Mouse (Mus musculus): ENCODE data around the gene Sipa1l2. TPM values are rescaled to one million over a fixed set of nuclear protein-coding genes. Genes with fewer than 3 reads are reported as not detected.
"Not testable (repeated sequence)": the region's sequence is repeated elsewhere in the genome, so short reads cannot be mapped to it uniquely, and the experiment has no call there.

Gene Sipa1l2
- polyA plus RNA-seq, 1 experiment from 2014 or later = 17.8 TPM

- peaks cover 25% of the 10 kb centered on the region for H3K36me3 ChIP-seq (ENCODE audit: control insufficient read depth, insufficient read depth, low read length)
- peak overlapping the region in 1 of 2 experiments; percentile 47; a peak in 2 of 4 replicates for H3K27ac ChIP-seq (replicated peaks in 1 of 2; ENCODE audit: control insufficient read depth in 1 of 2, insufficient read depth in 1 of 2, low read depth in 2 of 2, low read length in 2 of 2)
- no peaks in the 10 kb centered on the region for H3K27me3 ChIP-seq (ENCODE audit: control insufficient read depth, insufficient read depth, low read length)
- peak overlapping the region; percentile 54 for H3K9ac ChIP-seq (ENCODE audit: low read length)
- no peaks in the 10 kb centered on the region for H3K9me3 ChIP-seq (ENCODE audit: control insufficient read depth, low read length)
- WGBS = 22% methylated on average over 13 of the region's 13 CpGs
- peaks cover 7 to 12% of the 10 kb centered on the region in 2 experiments for H3K4me1 ChIP-seq (ENCODE audit: control insufficient read depth in 2 of 2, insufficient read depth in 2 of 2, low read length in 2 of 2)
- no peak overlapping the region for H3K4me2 ChIP-seq (ENCODE audit: low read length)
- ATAC-seq (ENCODE audit: insufficient number of reproducible peaks, insufficient read depth, low FRiP score, low read depth) = no peak
- H3K4me3 ChIP-seq (ENCODE audit: control insufficient read depth in 1 of 2, insufficient read depth in 1 of 2, low read depth in 1 of 2, low read length in 2 of 2) = no peak overlapping the region
These were observed 156.4 kb downstream of the Sipa1l2 start for GRCm38 (mm10) chr8:125413001-125413909.

- H3K9me3 ChIP-seq (ENCODE audit: control insufficient read depth, low read length) = peaks cover 2% of the 10 kb centered on the region; the same call in 1 of the 2 replicates
- peaks cover 23 to 33% of the 10 kb centered on the region in 2 experiments for H3K4me1 ChIP-seq (ENCODE audit: control insufficient read depth in 2 of 2, insufficient read depth in 2 of 2, low read length in 2 of 2)
- 77% methylated on average over 5 of the region's 5 CpGs for WGBS
- no peak for ATAC-seq (ENCODE audit: insufficient number of reproducible peaks, insufficient read depth, low FRiP score, low read depth)
- H3K4me3 ChIP-seq (ENCODE audit: control insufficient read depth in 1 of 2, insufficient read depth in 1 of 2, low read depth in 1 of 2, low read length in 2 of 2) = no peak overlapping the region
- H3K27me3 ChIP-seq (ENCODE audit: control insufficient read depth, insufficient read depth, low read length) = no peaks in the 10 kb centered on the region
- no peak overlapping the region for H3K9ac ChIP-seq (ENCODE audit: low read length)
- no peak overlapping the region for H3K4me2 ChIP-seq (ENCODE audit: low read length)
- H3K27ac ChIP-seq (replicated peaks in 1 of 2; ENCODE audit: control insufficient read depth in 1 of 2, insufficient read depth in 1 of 2, low read depth in 2 of 2, low read length in 2 of 2) = no peak overlapping the region
- 0 out of 2 replicates have a peak, but pooled peaks cover 2% of the 10 kb centered on the region for H3K36me3 ChIP-seq (ENCODE audit: control insufficient read depth, insufficient read depth, low read length)
These were observed 159.0 kb downstream of the Sipa1l2 start for GRCm38 (mm10) chr8:125410646-125411045.

- no peak overlapping the region for H3K27ac ChIP-seq (replicated peaks in 1 of 2; ENCODE audit: control insufficient read depth in 1 of 2, insufficient read depth in 1 of 2, low read depth in 2 of 2, low read length in 2 of 2)
- 0 out of 2 replicates have a peak, but pooled peaks have one; percentile 20 for ATAC-seq (ENCODE audit: insufficient number of reproducible peaks, insufficient read depth, low FRiP score, low read depth)
- H3K4me1 ChIP-seq (ENCODE audit: control insufficient read depth in 2 of 2, insufficient read depth in 2 of 2, low read length in 2 of 2) = peaks cover 19 to 25% of the 10 kb centered on the region in 2 experiments
- H3K4me3 ChIP-seq (ENCODE audit: control insufficient read depth in 1 of 2, insufficient read depth in 1 of 2, low read depth in 1 of 2, low read length in 2 of 2) = no peak overlapping the region
- 42% methylated on average over 9 of the region's 9 CpGs for WGBS
- no peak overlapping the region for H3K4me2 ChIP-seq (ENCODE audit: low read length)
- H3K27me3 ChIP-seq (ENCODE audit: control insufficient read depth, insufficient read depth, low read length) = no peaks in the 10 kb centered on the region
- H3K9ac ChIP-seq (ENCODE audit: low read length) = no peak overlapping the region
- H3K9me3 ChIP-seq (ENCODE audit: control insufficient read depth, low read length) = peaks cover 9% of the 10 kb centered on the region
- no peaks in the 10 kb centered on the region for H3K36me3 ChIP-seq (ENCODE audit: control insufficient read depth, insufficient read depth, low read length)
These were observed 161.9 kb downstream of the Sipa1l2 start for GRCm38 (mm10) chr8:125407672-125408071.

GRCm38 (mm10) chr8:125406453-125406852 is 163.2 kb downstream of the Sipa1l2 start:
- no peak overlapping the region for H3K9ac ChIP-seq (ENCODE audit: low read length)
- peak overlapping the region; percentile 65 to 71 for H3K27ac ChIP-seq (replicated peaks in 1 of 2; ENCODE audit: control insufficient read depth in 1 of 2, insufficient read depth in 1 of 2, low read depth in 2 of 2, low read length in 2 of 2)
- no peak for ATAC-seq (ENCODE audit: insufficient number of reproducible peaks, insufficient read depth, low FRiP score, low read depth)

GRCm38 (mm10) chr8:125401350-125401749 is 168.3 kb downstream of the Sipa1l2 start:
- WGBS = 46% methylated on average over 3 of the region's 3 CpGs
- H3K9ac ChIP-seq (ENCODE audit: low read length) = no peak overlapping the region
- H3K27me3 ChIP-seq (ENCODE audit: control insufficient read depth, insufficient read depth, low read length) = no peaks in the 10 kb centered on the region
- peak overlapping the region; percentile 80 for H3K27ac ChIP-seq (replicated peaks in 1 of 2; ENCODE audit: control insufficient read depth in 1 of 2, insufficient read depth in 1 of 2, low read depth in 2 of 2, low read length in 2 of 2)
- no peaks in the 10 kb centered on the region for H3K36me3 ChIP-seq (ENCODE audit: control insufficient read depth, insufficient read depth, low read length)
- H3K4me2 ChIP-seq (ENCODE audit: low read length) = no peak overlapping the region
- peaks cover 9% of the 10 kb centered on the region for H3K9me3 ChIP-seq (ENCODE audit: control insufficient read depth, low read length)
- no peak overlapping the region for H3K4me3 ChIP-seq (ENCODE audit: control insufficient read depth in 1 of 2, insufficient read depth in 1 of 2, low read depth in 1 of 2, low read length in 2 of 2)
- no peak for ATAC-seq (ENCODE audit: insufficient number of reproducible peaks, insufficient read depth, low FRiP score, low read depth)
- peaks cover 14 to 21% of the 10 kb centered on the region in 2 experiments for H3K4me1 ChIP-seq (ENCODE audit: control insufficient read depth in 2 of 2, insufficient read depth in 2 of 2, low read length in 2 of 2)

More at GRCm38 (mm10) chr8:125406453-125406852, 163.2 kb downstream of the Sipa1l2 start:
- Histone ChIP-seq H3K4me3 (ENCODE audit: control insufficient read depth in 1 of 2, insufficient read depth in 1 of 2, low read depth in 1 of 2, low read length in 2 of 2) (no peak overlapping the region), H3K27me3 (ENCODE audit: control insufficient read depth, insufficient read depth, low read length) (no peaks in the 10 kb centered on the region), H3K4me1 (ENCODE audit: control insufficient read depth in 2 of 2, insufficient read depth in 2 of 2, low read length in 2 of 2) (peaks cover 21 to 30% of the 10 kb centered on the region in 2 experiments), H3K9me3 (ENCODE audit: control insufficient read depth, low read length) (peaks cover 9% of the 10 kb centered on the region), H3K36me3 (ENCODE audit: control insufficient read depth, insufficient read depth, low read length) (no peaks in the 10 kb centered on the region), H3K4me2 (ENCODE audit: low read length) (no peak overlapping the region)
- WGBS = 21% methylated on average over 5 of the region's 5 CpGs

GRCm38 (mm10) chr8:125397981-125398380 is 171.6 kb downstream of the Sipa1l2 start:
- peaks cover 11 to 23% of the 10 kb centered on the region in 2 experiments for H3K4me1 ChIP-seq (ENCODE audit: control insufficient read depth in 2 of 2, insufficient read depth in 2 of 2, low read length in 2 of 2)
- H3K4me2 ChIP-seq (ENCODE audit: low read length) = no peak overlapping the region
- WGBS = 49% methylated on average over 14 of the region's 14 CpGs
- H3K9me3 ChIP-seq (ENCODE audit: control insufficient read depth, low read length) = no peaks in the 10 kb centered on the region
- H3K9ac ChIP-seq (ENCODE audit: low read length) = no peak overlapping the region
- no peak for ATAC-seq (ENCODE audit: insufficient number of reproducible peaks, insufficient read depth, low FRiP score, low read depth)
- no peak overlapping the region for H3K27ac ChIP-seq (replicated peaks in 1 of 2; ENCODE audit: control insufficient read depth in 1 of 2, insufficient read depth in 1 of 2, low read depth in 2 of 2, low read length in 2 of 2)
- no peak overlapping the region for H3K4me3 ChIP-seq (ENCODE audit: control insufficient read depth in 1 of 2, insufficient read depth in 1 of 2, low read depth in 1 of 2, low read length in 2 of 2)
- H3K27me3 ChIP-seq (ENCODE audit: control insufficient read depth, insufficient read depth, low read length) = no peaks in the 10 kb centered on the region
- no peaks in the 10 kb centered on the region for H3K36me3 ChIP-seq (ENCODE audit: control insufficient read depth, insufficient read depth, low read length)

- not testable (repeated sequence) for H3K4me2 ChIP-seq (ENCODE audit: low read length); H3K9ac ChIP-seq (ENCODE audit: low read length); ATAC-seq (ENCODE audit: insufficient number of reproducible peaks, insufficient read depth, low FRiP score, low read depth); H3K27me3 ChIP-seq (ENCODE audit: control insufficient read depth, insufficient read depth, low read length); H3K36me3 ChIP-seq (ENCODE audit: control insufficient read depth, insufficient read depth, low read length); H3K9me3 ChIP-seq (ENCODE audit: control insufficient read depth, low read length); H3K27ac ChIP-seq (replicated peaks in 1 of 2; ENCODE audit: control insufficient read depth in 1 of 2, insufficient read depth in 1 of 2, low read depth in 2 of 2, low read length in 2 of 2); H3K4me3 ChIP-seq (ENCODE audit: control insufficient read depth in 1 of 2, insufficient read depth in 1 of 2, low read depth in 1 of 2, low read length in 2 of 2)
- 92% methylated on average over 8 of the region's 8 CpGs for WGBS
- H3K4me1 ChIP-seq (ENCODE audit: control insufficient read depth in 2 of 2, insufficient read depth in 2 of 2, low read length in 2 of 2) = peaks cover 22 to 32% of the 10 kb centered on the region in 2 experiments
These were observed 173.9 kb downstream of the Sipa1l2 start for GRCm38 (mm10) chr8:125395682-125396081.
